Mouse (Mus musculus) G1E (cell line): Measurements from ENCODE around the gene Nuak1. TPM values are rescaled to one million over a fixed set of nuclear protein-coding genes. Genes with fewer than 3 reads are reported as not detected.

Source experiments
- ATAC-seq: 2 replicates; pipeline ENCODE4 v1.8.0; 2016; ENCODE audit warnings: mild to moderate bottlenecking; ENCODE audit not compliant: insufficient number of reproducible peaks, poor library complexity, low FRiP score, severe bottlenecking; ENCODE audit errors: extremely low read depth
- DNase-seq: peaks from one replicate; pipeline ENCODE4 v3.0.0; 2012; ENCODE audit warnings: low spot score
- H3K27me3 ChIP-seq: 2 replicates; pipeline ENCODE4 v1.6.1; 2012; ENCODE audit warnings: mild to moderate bottlenecking, low read length, inconsistent platforms; ENCODE audit not compliant: insufficient read depth
- H3K36me3 ChIP-seq: replicated peaks from 2 replicates; pipeline ENCODE3; 2012; ENCODE audit warnings: mild to moderate bottlenecking, inconsistent platforms
- H3K4me1 ChIP-seq: 2 replicates; pipeline ENCODE4 v1.6.1; 2012; ENCODE audit warnings: low read depth, low read length, inconsistent platforms, mixed read lengths; ENCODE audit not compliant: insufficient read depth
- H3K4me3 ChIP-seq: 2 replicates; pipeline ENCODE4 v1.5.1; 2012; ENCODE audit warnings: low read depth, mild to moderate bottlenecking, inconsistent platforms, low read length, moderate library complexity, mixed read lengths
- H3K9me3 ChIP-seq: replicated peaks from 2 replicates; pipeline ENCODE4 v1.6.1; 2012; ENCODE audit warnings: inconsistent platforms
- CTCF ChIP-seq: IDR thresholded peaks from 2 replicates; pipeline ENCODE4 v1.5.1; 2012; ENCODE audit warnings: low read depth, low read length, inconsistent platforms, mixed read lengths
- GATA1 ChIP-seq: IDR thresholded peaks from 2 replicates; pipeline ENCODE4 v1.6.1; 2012; ENCODE audit warnings: borderline replicate concordance, low read length, inconsistent platforms, mixed read lengths
- GATA2 ChIP-seq: IDR thresholded peaks from 2 replicates; pipeline ENCODE4 v1.6.1; 2012; ENCODE audit warnings: low read depth, low read length, inconsistent platforms, borderline replicate concordance
- POLR2AphosphoS5 ChIP-seq: IDR thresholded peaks from 2 replicates; pipeline ENCODE4 v1.6.1; 2012; ENCODE audit warnings: low read depth, low read length, inconsistent platforms; ENCODE audit not compliant: insufficient replicate concordance
- TAL1 ChIP-seq: conservative IDR thresholded peaks from 2 replicates; pipeline ENCODE4 v1.6.1; 2012; ENCODE audit warnings: low read depth, low read length, inconsistent platforms, mixed read lengths
- polyA plus RNA-seq: library from polyadenylated mRNA; stranded (reverse); fragments of >175 nt; gene quantifications from 2 replicates; pipeline ENCODE4 v1.2.3, GENCODE M21; 2012
- total RNA-seq, 2 experiments: library from RNA; stranded (forward) in 1 of 2; stranded (reverse) in 1 of 2; fragments of 200-1000 nt in 1 of 2; fragments of >200 nt in 1 of 2; fragmentation: Nextera tagmentation in 1 of 2; gene quantifications; 2 replicates each; pipeline ENCODE4 v1.2.3; 2014 to 2017

The Nuak1 gene
- total and polyA plus RNA-seq, 3 experiments, result 0.11 TPM; not detected in 2

DNA sequence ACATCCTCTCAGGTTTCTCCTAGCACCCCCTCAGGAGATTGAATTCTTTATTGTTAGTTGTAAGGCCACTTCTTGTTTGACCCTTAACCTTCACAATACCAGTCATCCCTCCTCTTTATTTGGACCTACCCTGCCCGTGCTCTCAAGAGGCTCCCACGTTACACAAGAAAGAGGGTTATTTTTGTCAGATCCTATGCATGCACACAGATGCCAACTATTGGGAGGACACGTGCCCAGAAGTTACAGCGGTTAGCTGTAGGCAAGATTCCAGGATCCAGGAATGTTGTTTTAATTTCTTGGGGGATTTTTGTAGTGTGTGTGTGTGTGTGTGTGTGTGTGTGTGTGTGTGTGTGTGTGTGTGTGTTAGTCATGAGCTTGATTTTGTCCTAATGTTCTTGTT, 25.1 kb upstream of the Nuak1 start:
- TF ChIP-seq TAL1, result no peak

GRCm38 (mm10) chr10:84460420-84461101, 20.2 kb upstream of the Nuak1 start:
- H3K27me3 ChIP-seq, result no peaks in the 10 kb centered on the region
- ATAC-seq, result no peak
- no peaks in the 10 kb centered on the region for H3K9me3 ChIP-seq
- no peaks in the 10 kb centered on the region for H3K36me3 ChIP-seq
- H3K4me1 ChIP-seq, result no peaks in the 10 kb centered on the region
- no peak for TF ChIP-seq TAL1
- TF ChIP-seq CTCF, result no peak
- TF ChIP-seq GATA2, result no peak
- TF ChIP-seq GATA1, result no peak
- TF ChIP-seq POLR2AphosphoS5, result no peak
- no peak overlapping the region for H3K4me3 ChIP-seq
- no peak for DNase-seq

More for the DNA sequence above, 25.1 kb upstream of the Nuak1 start:
- no peaks in the 10 kb centered on the region for H3K36me3 ChIP-seq
- H3K27me3 ChIP-seq, result no peaks in the 10 kb centered on the region
- H3K4me1 ChIP-seq, result no peaks in the 10 kb centered on the region
- 0 out of 2 replicates have a peak, but pooled peaks cover 3% of the 10 kb centered on the region for H3K9me3 ChIP-seq
- no peak overlapping the region for H3K4me3 ChIP-seq
- ATAC-seq (no peak), DNase-seq (no peak)

GRCm38 (mm10) chr10:84458094-84458493, 17.7 kb upstream of the Nuak1 start:
- Histone ChIP-seq H3K36me3 (no peaks in the 10 kb centered on the region), H3K27me3 (no peaks in the 10 kb centered on the region), H3K4me1 (no peaks in the 10 kb centered on the region), H3K4me3 (no peak overlapping the region), H3K9me3 (no peaks in the 10 kb centered on the region)
- no peak for DNase-seq
- ATAC-seq, result no peak
- no peak for TF ChIP-seq TAL1
- TF ChIP-seq GATA1, result no peak
- no peak for TF ChIP-seq CTCF
- TF ChIP-seq POLR2AphosphoS5, result no peak
- no peak for TF ChIP-seq GATA2

DNA sequence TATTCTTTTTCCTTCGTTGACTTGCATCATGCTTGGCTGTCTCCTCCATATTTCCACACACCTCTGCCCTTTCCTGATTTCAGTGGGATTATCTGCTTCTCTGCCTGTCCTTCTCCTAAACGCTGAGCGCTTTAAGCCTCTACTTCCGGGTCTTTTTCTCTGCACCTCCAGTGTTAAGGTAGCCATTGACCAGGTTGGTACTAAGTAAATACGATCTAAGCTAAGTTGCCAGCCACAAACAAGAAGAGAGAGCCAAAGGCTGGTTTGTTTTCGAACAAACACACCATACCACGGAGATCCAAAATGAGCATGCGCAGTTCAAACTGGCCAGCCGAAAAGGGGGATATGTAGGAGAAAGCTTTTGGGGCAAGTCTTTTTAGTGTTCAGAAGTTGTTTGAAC, 17.1 kb upstream of the Nuak1 start:
- Histone ChIP-seq H3K36me3 (no peaks in the 10 kb centered on the region), H3K4me3 (no peak overlapping the region), H3K27me3 (no peaks in the 10 kb centered on the region), H3K9me3 (no peaks in the 10 kb centered on the region), H3K4me1 (no peaks in the 10 kb centered on the region)
- no peak for DNase-seq
- TF ChIP-seq CTCF (no peak), GATA1 (no peak), GATA2 (no peak), POLR2AphosphoS5 (no peak), TAL1 (no peak)
- ATAC-seq, result no peak

GRCm38 (mm10) chr10:84456632-84457320, 16.4 kb upstream of the Nuak1 start:
- Histone ChIP-seq H3K4me1 (no peaks in the 10 kb centered on the region), H3K27me3 (no peaks in the 10 kb centered on the region), H3K36me3 (no peaks in the 10 kb centered on the region), H3K4me3 (no peak overlapping the region), H3K9me3 (no peaks in the 10 kb centered on the region)
- ATAC-seq (no peak), DNase-seq (no peak)
- no peak for TF ChIP-seq CTCF
- no peak for TF ChIP-seq GATA2
- TF ChIP-seq POLR2AphosphoS5, result no peak
- no peak for TF ChIP-seq TAL1
- no peak for TF ChIP-seq GATA1

GRCm38 (mm10) chr10:84451883-84452282, 11.5 kb upstream of the Nuak1 start:
- H3K4me3 ChIP-seq, result no peak overlapping the region
- H3K4me1 ChIP-seq, result no peaks in the 10 kb centered on the region
- DNase-seq (no peak), ATAC-seq (no peak)
- H3K36me3 ChIP-seq, result no peaks in the 10 kb centered on the region
- TF ChIP-seq CTCF (no peak), TAL1 (no peak), GATA1 (no peak), GATA2 (no peak), POLR2AphosphoS5 (no peak)
- H3K9me3 ChIP-seq, result peaks cover 6% of the 10 kb centered on the region; the same call in 1 of the 2 replicates
- H3K27me3 ChIP-seq, result no peaks in the 10 kb centered on the region
